Mouse (Mus musculus): ENCODE measurements around the gene Cenpn.

Cenpn gene

DNA sequence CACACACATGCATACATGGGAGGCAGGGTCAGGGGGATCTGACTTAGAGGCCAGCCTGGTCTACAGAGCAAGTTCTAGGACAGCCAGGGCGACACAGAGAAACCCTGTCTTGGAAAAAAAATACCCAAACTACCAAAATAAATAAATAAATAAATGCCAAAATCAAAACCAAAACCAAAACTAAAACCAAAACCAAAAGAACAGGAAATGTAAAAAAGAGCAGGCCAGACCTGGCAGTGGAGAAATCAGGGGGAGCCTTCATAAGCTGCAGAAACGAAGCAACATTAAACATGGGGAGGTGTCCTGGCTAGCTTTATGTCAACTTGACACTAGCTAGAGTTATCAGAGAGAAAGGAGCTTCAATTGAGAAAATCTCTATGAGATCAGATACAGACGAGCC lies 29.4 kb upstream of the Cenpn start:
- Histone ChIP-seq H3K4me1 (replicated peaks; ENCODE audit: low read depth, low read length) (no peaks in the 10 kb centered on the region), H3K9me3 (ENCODE audit: low read length) (peaks cover 88% of the 10 kb centered on the region), H3K36me3 (ENCODE audit: insufficient read depth, low read length) (peaks cover 67% of the 10 kb centered on the region), H3K4me3 (replicated peaks; ENCODE audit: low read length) (no peak overlapping the region), H3K27me3 (ENCODE audit: insufficient read depth, low read length) (no peaks in the 10 kb centered on the region)
- no peak for TF ChIP-seq CTCF (conservative IDR thresholded peaks at IDR 0.05; ENCODE audit: low read length)
- no peak for TF ChIP-seq NANOG (IDR thresholded peaks at IDR 0.05; ENCODE audit: borderline replicate concordance, low read length)
- TF ChIP-seq POU5F1 (IDR thresholded peaks at IDR 0.05; ENCODE audit: borderline replicate concordance, low read length) = no peak

- Histone ChIP-seq H3K4me3 (replicated peaks; ENCODE audit: low read length) (no peak overlapping the region), H3K4me1 (replicated peaks; ENCODE audit: low read depth, low read length) (no peaks in the 10 kb centered on the region), H3K36me3 (ENCODE audit: insufficient read depth, low read length) (peaks cover 67% of the 10 kb centered on the region), H3K27me3 (ENCODE audit: insufficient read depth, low read length) (no peaks in the 10 kb centered on the region), H3K9me3 (ENCODE audit: low read length) (peaks cover 83% of the 10 kb centered on the region)
- TF ChIP-seq POU5F1 (IDR thresholded peaks at IDR 0.05; ENCODE audit: borderline replicate concordance, low read length) (no peak), CTCF (conservative IDR thresholded peaks at IDR 0.05; ENCODE audit: low read length) (no peak), NANOG (IDR thresholded peaks at IDR 0.05; ENCODE audit: borderline replicate concordance, low read length) (no peak)
Observed at GRCm38 (mm10) chr8:116892636-116893035, 28.9 kb upstream of the Cenpn start.

- Histone ChIP-seq H3K36me3 (ENCODE audit: insufficient read depth, low read length) (peaks cover 55% of the 10 kb centered on the region), H3K27me3 (ENCODE audit: insufficient read depth, low read length) (no peaks in the 10 kb centered on the region), H3K4me1 (replicated peaks; ENCODE audit: low read depth, low read length) (no peaks in the 10 kb centered on the region), H3K4me3 (replicated peaks; ENCODE audit: low read length) (no peak overlapping the region), H3K9me3 (ENCODE audit: low read length) (peaks cover 71% of the 10 kb centered on the region)
- TF ChIP-seq NANOG (IDR thresholded peaks at IDR 0.05; ENCODE audit: borderline replicate concordance, low read length) (no peak), POU5F1 (IDR thresholded peaks at IDR 0.05; ENCODE audit: borderline replicate concordance, low read length) (no peak), CTCF (conservative IDR thresholded peaks at IDR 0.05; ENCODE audit: low read length) (no peak)
Observed at GRCm38 (mm10) chr8:116893938-116894337, 27.6 kb upstream of the Cenpn start.

GRCm38 (mm10) chr8:116895521-116895920 lies 26.0 kb upstream of the Cenpn start:
- H3K4me1 ChIP-seq (replicated peaks; ENCODE audit: low read depth, low read length) = no peaks in the 10 kb centered on the region
- TF ChIP-seq CTCF (conservative IDR thresholded peaks at IDR 0.05; ENCODE audit: low read length) = no peak
- no peak for TF ChIP-seq POU5F1 (IDR thresholded peaks at IDR 0.05; ENCODE audit: borderline replicate concordance, low read length)
- TF ChIP-seq NANOG (IDR thresholded peaks at IDR 0.05; ENCODE audit: borderline replicate concordance, low read length) = no peak
- peaks cover 40% of the 10 kb centered on the region for H3K36me3 ChIP-seq (ENCODE audit: insufficient read depth, low read length)
- H3K27me3 ChIP-seq (ENCODE audit: insufficient read depth, low read length) = no peaks in the 10 kb centered on the region
- H3K9me3 ChIP-seq (ENCODE audit: low read length) = peaks cover 55% of the 10 kb centered on the region
- H3K4me3 ChIP-seq (replicated peaks; ENCODE audit: low read length) = no peak overlapping the region; the same call in 1 of the 2 replicates

- no peak for TF ChIP-seq POU5F1 (IDR thresholded peaks at IDR 0.05; ENCODE audit: borderline replicate concordance, low read length)
- no peak for TF ChIP-seq NANOG (IDR thresholded peaks at IDR 0.05; ENCODE audit: borderline replicate concordance, low read length)
- TF ChIP-seq CTCF (conservative IDR thresholded peaks at IDR 0.05; ENCODE audit: low read length) = no peak
- peaks cover 42% of the 10 kb centered on the region for H3K36me3 ChIP-seq (ENCODE audit: insufficient read depth, low read length)
- 0 out of 2 replicates have a peak overlapping the region, but pooled peaks have one; percentile 10 for H3K4me3 ChIP-seq (replicated peaks; ENCODE audit: low read length)
- H3K4me1 ChIP-seq (replicated peaks; ENCODE audit: low read depth, low read length) = no peaks in the 10 kb centered on the region
- H3K27me3 ChIP-seq (ENCODE audit: insufficient read depth, low read length) = no peaks in the 10 kb centered on the region
- peaks cover 63% of the 10 kb centered on the region for H3K9me3 ChIP-seq (ENCODE audit: low read length)
Observed at GRCm38 (mm10) chr8:116904736-116905135, 16.8 kb upstream of the Cenpn start.

GRCm38 (mm10) chr8:116905252-116905651 lies 16.3 kb upstream of the Cenpn start:
- H3K4me3 ChIP-seq (replicated peaks; ENCODE audit: low read length) = 0 out of 2 replicates have a peak overlapping the region, but pooled peaks have one; percentile 10
- H3K9me3 ChIP-seq (ENCODE audit: low read length) = peaks cover 68% of the 10 kb centered on the region
- TF ChIP-seq POU5F1 (IDR thresholded peaks at IDR 0.05; ENCODE audit: borderline replicate concordance, low read length) (no peak), NANOG (IDR thresholded peaks at IDR 0.05; ENCODE audit: borderline replicate concordance, low read length) (no peak), CTCF (conservative IDR thresholded peaks at IDR 0.05; ENCODE audit: low read length) (no peak)
- H3K27me3 ChIP-seq (ENCODE audit: insufficient read depth, low read length) = no peaks in the 10 kb centered on the region
- no peaks in the 10 kb centered on the region for H3K4me1 ChIP-seq (replicated peaks; ENCODE audit: low read depth, low read length)
- peaks cover 47% of the 10 kb centered on the region for H3K36me3 ChIP-seq (ENCODE audit: insufficient read depth, low read length)

- no peaks in the 10 kb centered on the region for H3K4me1 ChIP-seq (replicated peaks; ENCODE audit: low read depth, low read length)
- H3K9me3 ChIP-seq (ENCODE audit: low read length) = peaks cover 71% of the 10 kb centered on the region
- no peaks in the 10 kb centered on the region for H3K27me3 ChIP-seq (ENCODE audit: insufficient read depth, low read length)
- peaks cover 53% of the 10 kb centered on the region for H3K36me3 ChIP-seq (ENCODE audit: insufficient read depth, low read length)
- TF ChIP-seq POU5F1 (IDR thresholded peaks at IDR 0.05; ENCODE audit: borderline replicate concordance, low read length) (no peak), NANOG (IDR thresholded peaks at IDR 0.05; ENCODE audit: borderline replicate concordance, low read length) (no peak), CTCF (conservative IDR thresholded peaks at IDR 0.05; ENCODE audit: low read length) (no peak)
- H3K4me3 ChIP-seq (replicated peaks; ENCODE audit: low read length) = no peak overlapping the region
Observed at GRCm38 (mm10) chr8:116905836-116906235, 15.7 kb upstream of the Cenpn start.

DNA sequence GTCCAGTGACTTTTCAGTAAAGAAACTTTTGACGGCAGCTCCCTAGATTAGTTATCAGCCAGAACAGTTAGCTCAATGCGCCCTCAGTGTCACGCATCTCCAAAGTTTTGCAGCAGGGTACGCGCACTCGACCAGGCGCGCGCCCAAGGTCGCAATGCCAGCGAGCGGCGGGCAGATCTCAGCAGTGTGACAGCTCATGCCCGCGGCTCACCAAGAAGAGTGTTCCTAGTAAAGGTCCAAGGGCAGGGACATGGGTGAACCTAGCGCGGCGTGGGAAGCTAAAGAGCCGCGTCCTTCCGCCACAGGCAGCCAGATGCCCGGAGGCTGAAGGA lies 559 bp upstream of the Cenpn start:
- H3K36me3 ChIP-seq (ENCODE audit: insufficient read depth, low read length) = peaks cover 51% of the 10 kb centered on the region
- no peaks in the 10 kb centered on the region for H3K9me3 ChIP-seq (ENCODE audit: low read length)
- H3K4me3 ChIP-seq (replicated peaks; ENCODE audit: low read length) = peak overlapping the region; percentile 94
- H3K27me3 ChIP-seq (ENCODE audit: insufficient read depth, low read length) = no peaks in the 10 kb centered on the region
- peaks cover 35% of the 10 kb centered on the region for H3K4me1 ChIP-seq (replicated peaks; ENCODE audit: low read depth, low read length)
- TF ChIP-seq NANOG (IDR thresholded peaks at IDR 0.05; ENCODE audit: borderline replicate concordance, low read length) (no peak), CTCF (conservative IDR thresholded peaks at IDR 0.05; ENCODE audit: low read length) (no peak), POU5F1 (IDR thresholded peaks at IDR 0.05; ENCODE audit: borderline replicate concordance, low read length) (no peak)

DNA sequence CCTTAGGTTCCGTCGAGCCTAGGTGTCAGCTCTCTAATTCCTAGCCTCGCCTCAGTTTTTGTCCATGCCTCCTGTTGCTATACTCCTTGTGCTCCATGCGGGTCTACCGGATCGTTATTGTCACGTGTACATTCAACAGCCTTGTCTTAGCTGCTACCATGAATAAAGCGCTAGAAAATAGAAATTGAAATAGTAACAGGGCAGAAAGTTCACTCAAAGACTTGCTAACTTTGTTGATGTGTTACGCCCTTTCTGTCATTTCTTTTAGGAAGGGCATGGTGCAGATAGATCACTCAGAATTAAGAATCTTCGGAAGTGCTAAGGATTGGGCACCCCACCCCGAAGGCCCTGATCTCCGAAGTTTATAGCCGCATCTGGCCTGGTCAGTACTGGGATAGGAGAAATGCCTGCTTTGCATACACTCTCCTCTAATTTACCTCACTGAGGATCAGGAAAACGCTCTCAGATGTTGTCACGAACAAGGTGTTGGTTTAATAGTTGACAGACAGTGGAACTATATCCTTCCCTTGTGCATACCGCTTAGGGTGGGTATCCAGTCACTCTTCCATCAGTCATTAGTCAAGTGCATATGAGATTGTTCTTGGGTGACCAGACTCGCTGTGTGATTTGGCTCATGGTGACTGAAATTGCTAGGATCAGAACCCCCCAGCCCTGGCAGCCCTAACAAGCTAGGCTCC lies 679 bp downstream of the Cenpn start:
- Histone ChIP-seq H3K4me3 (replicated peaks; ENCODE audit: low read length) (peak overlapping the region; percentile 94), H3K27me3 (ENCODE audit: insufficient read depth, low read length) (no peaks in the 10 kb centered on the region), H3K4me1 (replicated peaks; ENCODE audit: low read depth, low read length) (peaks cover 27% of the 10 kb centered on the region), H3K36me3 (ENCODE audit: insufficient read depth, low read length) (peaks cover 52% of the 10 kb centered on the region), H3K9me3 (ENCODE audit: low read length) (no peaks in the 10 kb centered on the region)
- no peak for TF ChIP-seq CTCF (conservative IDR thresholded peaks at IDR 0.05; ENCODE audit: low read length)
- TF ChIP-seq POU5F1 (IDR thresholded peaks at IDR 0.05; ENCODE audit: borderline replicate concordance, low read length) = no peak
- TF ChIP-seq NANOG (IDR thresholded peaks at IDR 0.05; ENCODE audit: borderline replicate concordance, low read length) = no peak

Measured in E14TG2a.4 (cell line).